Mouse (Mus musculus) CH12.LX (cell line): ENCODE measurements around the gene Shld1. TPM values are rescaled to one million over a fixed set of nuclear protein-coding genes. Genes with fewer than 3 reads are reported as not detected.

Source experiments
- DNase-seq: peaks from one replicate; pipeline ENCODE4 v3.0.0-alpha.2; 2013; ENCODE audit errors: extremely low read depth
- H3K27ac ChIP-seq: 2 replicates; pipeline ENCODE4 v1.5.1; 2012; ENCODE audit warnings: low read depth, mild to moderate bottlenecking, control low read depth, moderate library complexity; ENCODE audit not compliant: insufficient read depth
- H3K27me3 ChIP-seq: replicated peaks from 2 replicates; pipeline ENCODE3; 2012; ENCODE audit warnings: inconsistent platforms
- H3K36me3 ChIP-seq, 2 experiments: replicated peaks in 1 of 2; 2 replicates each; pipeline versions ENCODE3 to v1.6.1; 2012; ENCODE audit warnings: inconsistent platforms in 1 of 2, low read length in 1 of 2, mild to moderate bottlenecking in 1 of 2, mixed read lengths in 1 of 2, moderate library complexity in 1 of 2; ENCODE audit not compliant: control insufficient read depth in 1 of 2, insufficient read depth in 1 of 2
- H3K4me1 ChIP-seq, 2 experiments: 2 replicates each; pipeline ENCODE4 v1.6.1; 2012; ENCODE audit warnings: inconsistent platforms in 1 of 2, moderate library complexity in 1 of 2; ENCODE audit not compliant: insufficient read depth in 2 of 2, control insufficient read depth in 1 of 2
- H3K4me2 ChIP-seq: 2 replicates; pipeline ENCODE4 v1.6.1; 2012; ENCODE audit warnings: low read depth, mild to moderate bottlenecking, control low read depth; ENCODE audit not compliant: poor library complexity, insufficient read depth, severe bottlenecking
- H3K4me3 ChIP-seq, 3 experiments: fragments of 150-350 bp in 1 of 3; sonication (generic) in 1 of 3; replicated peaks in 1 of 3; 2 replicates each; pipeline versions ENCODE3 to v1.5.1; 2011 to 2012; ENCODE audit warnings: low read depth in 2 of 3, low read length in 2 of 3, mild to moderate bottlenecking in 2 of 3, moderate library complexity in 2 of 3, control low read depth in 1 of 3, improper control_type of control experiment in 1 of 3, inconsistent platforms in 1 of 3, mixed read lengths in 1 of 3; ENCODE audit not compliant: poor library complexity in 1 of 3
- H3K79me2 ChIP-seq: replicated peaks from 2 replicates; pipeline ENCODE4 v1.6.1; 2012; ENCODE audit warnings: mild to moderate bottlenecking, moderate library complexity; ENCODE audit not compliant: control insufficient read depth, poor library complexity, insufficient read depth, severe bottlenecking; ENCODE audit errors: extremely low read depth
- H3K9ac ChIP-seq: 2 replicates; pipeline ENCODE4 v1.6.1; 2012; ENCODE audit warnings: low read depth, mild to moderate bottlenecking, control low read depth, moderate library complexity; ENCODE audit not compliant: insufficient read depth
- H3K9me3 ChIP-seq: replicated peaks from 2 replicates; pipeline ENCODE3; 2012; ENCODE audit warnings: low read length, inconsistent platforms, mixed read lengths
- BHLHE40 ChIP-seq: IDR thresholded peaks from 2 replicates; pipeline ENCODE4 v1.6.1; 2011; ENCODE audit warnings: mild to moderate bottlenecking, low read depth, low read length, improper control_type of control experiment
- CTCF ChIP-seq, 2 experiments: IDR thresholded peaks in 1 of 2; conservative IDR thresholded peaks in 1 of 2; 2 replicates each; pipeline ENCODE4 v1.5.1; 2011 to 2012; ENCODE audit warnings: low read depth in 2 of 2, low read length in 2 of 2, improper control_type of control experiment in 1 of 2, inconsistent platforms in 1 of 2, mild to moderate bottlenecking in 1 of 2, moderate library complexity in 1 of 2
- ELF1 ChIP-seq: IDR thresholded peaks from 2 replicates; pipeline ENCODE4 v1.6.1; 2014; ENCODE audit warnings: low read depth, mild to moderate bottlenecking, inconsistent platforms, low read length, improper control_type of control experiment
- GABPA ChIP-seq: IDR thresholded peaks from 2 replicates; pipeline ENCODE4 v1.6.1; 2012; ENCODE audit warnings: low read depth, low read length, improper control_type of control experiment, inconsistent platforms; ENCODE audit not compliant: insufficient replicate concordance
- IRF4 ChIP-seq: IDR thresholded peaks from 2 replicates; pipeline ENCODE4 v1.6.1; 2014; ENCODE audit warnings: low read depth, mild to moderate bottlenecking, inconsistent platforms, low read length, improper control_type of control experiment
- KAT2A ChIP-seq: IDR thresholded peaks from 2 replicates; pipeline ENCODE4 v1.6.1; 2012; ENCODE audit warnings: low read length, improper control_type of control experiment, inconsistent platforms; ENCODE audit not compliant: insufficient replicate concordance
- MAX ChIP-seq: IDR thresholded peaks from 2 replicates; pipeline ENCODE4 v1.6.1; 2011; ENCODE audit warnings: low read length, improper control_type of control experiment
- MEF2A ChIP-seq: IDR thresholded peaks from 2 replicates; pipeline ENCODE4 v1.6.1; 2014; ENCODE audit warnings: low read depth, mild to moderate bottlenecking, inconsistent platforms, low read length, improper control_type of control experiment, borderline replicate concordance
- MXI1 ChIP-seq: IDR thresholded peaks from 2 replicates; pipeline ENCODE4 v1.6.1; 2011; ENCODE audit warnings: mild to moderate bottlenecking, low read depth, low read length, improper control_type of control experiment
- MYC ChIP-seq: IDR thresholded peaks from 2 replicates; pipeline ENCODE4 v1.6.1; 2011; ENCODE audit warnings: low read depth, mild to moderate bottlenecking, improper control_type of control experiment, low read length
- NRF1 ChIP-seq: IDR thresholded peaks from 2 replicates; pipeline ENCODE4 v1.6.1; 2014; ENCODE audit warnings: low read depth, mild to moderate bottlenecking, inconsistent platforms, low read length, improper control_type of control experiment, moderate library complexity
- POLR2A ChIP-seq: IDR thresholded peaks from 2 replicates; pipeline ENCODE4 v1.6.1; 2011; ENCODE audit warnings: low read depth, mild to moderate bottlenecking, improper control_type of control experiment, low read length
- POLR2AphosphoS2 ChIP-seq: IDR thresholded peaks from 2 replicates; pipeline ENCODE4 v1.6.1; 2011; ENCODE audit warnings: low read depth, low read length, improper control_type of control experiment
- SIN3A ChIP-seq: IDR thresholded peaks from 2 replicates; pipeline ENCODE4 v1.6.1; 2012; ENCODE audit warnings: low read length, improper control_type of control experiment, inconsistent platforms
- USF2 ChIP-seq: conservative IDR thresholded peaks from 2 replicates; pipeline ENCODE4 v1.6.1; 2011; ENCODE audit warnings: low read depth, low read length, improper control_type of control experiment
- ZKSCAN1 ChIP-seq: IDR thresholded peaks from 2 replicates; pipeline ENCODE4 v1.6.1; 2012; ENCODE audit warnings: low read depth, inconsistent platforms, low read length, improper control_type of control experiment, borderline replicate concordance
- ZMIZ1 ChIP-seq: IDR thresholded peaks from 2 replicates; pipeline ENCODE4 v1.6.1; 2012; ENCODE audit warnings: low read depth, mild to moderate bottlenecking, inconsistent platforms, low read length, improper control_type of control experiment
- dilution Hi-C: fragments of 300-500 bp; cut with MboI; formaldehyde crosslinking; loops from 2 replicates; pipeline ENCODE4 v1.14.3; 2020; ENCODE audit warnings: low sequenced_read_pairs; ENCODE audit not compliant: extremely low pct_unique_long_range_greater_than_20kb, extremely low pct_ligation_motif_present
- in situ Hi-C: fragments of 300-500 bp; cut with MboI; formaldehyde crosslinking; loops from 3 replicates; pipeline ENCODE4 v1.14.3; 2019; ENCODE audit warnings: low sequenced_read_pairs, low pct_ligation_motif_present, low pct_unique_long_range_greater_than_20kb, mixed read lengths
- polyA plus RNA-seq: library from polyadenylated mRNA; unstranded; fragments of >175 nt; gene quantifications from 2 replicates; pipeline ENCODE4 v1.2.1, GENCODE M21; 2012; ENCODE audit warnings: low read depth; ENCODE audit not compliant: insufficient read length
- total RNA-seq, 2 experiments: library from RNA; depleted of rRNA; stranded (reverse); fragments of 300-350 nt in 1 of 2; fragments of >200 nt in 1 of 2; gene quantifications; 2 replicates each; pipeline ENCODE4 v1.2.3; 2012 to 2014

The Shld1 gene
- total and polyA plus RNA-seq, 3 experiments: 5.7 to 12.6 (median 9.3) TPM

DNA sequence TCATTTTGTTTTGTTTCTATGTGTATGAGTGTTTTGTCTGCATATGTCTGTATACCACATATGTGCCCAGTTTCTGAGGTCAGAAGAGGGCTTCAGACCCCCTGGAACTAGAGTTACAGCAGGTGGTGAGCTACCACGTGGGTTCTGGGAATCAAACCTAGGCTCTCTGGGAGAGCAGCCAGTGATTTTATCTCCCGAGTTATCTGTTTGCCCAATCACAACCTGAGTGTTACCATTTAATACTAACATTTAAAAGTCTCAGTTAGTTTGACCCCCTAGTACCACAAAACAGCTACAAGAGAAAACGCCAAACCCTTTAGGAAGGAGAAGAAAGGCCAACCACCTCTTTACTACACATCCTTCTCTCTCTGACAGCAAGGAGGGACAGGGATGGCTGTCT is 45.5 kb upstream of the Shld1 start:
- H3K36me3 ChIP-seq: no peaks in the 10 kb centered on the region
- no peak for TF ChIP-seq BHLHE40
- TF ChIP-seq MYC: no peak
- no peak for TF ChIP-seq KAT2A
- no peak for TF ChIP-seq MAX
- TF ChIP-seq GABPA: no peak
- no peak for TF ChIP-seq IRF4
- no peak for TF ChIP-seq CTCF (conservative IDR thresholded peaks at IDR 0.05 in 1 of 2, IDR thresholded peaks at IDR 0.05 in 1 of 2; ENCODE audit: low read depth in 2 of 2, low read length in 2 of 2)

GRCm38 (mm10) chr2:132643161-132643560 is 43.6 kb upstream of the Shld1 start:
- Histone ChIP-seq H3K9me3 (no peaks in the 10 kb centered on the region), H3K4me3 (no peak overlapping the region), H3K27me3 (no peaks in the 10 kb centered on the region), H3K27ac (no peak overlapping the region), H3K79me2 (no peaks in the 10 kb centered on the region), H3K36me3 (no peaks in the 10 kb centered on the region), H3K9ac (no peak overlapping the region), H3K4me1 (peaks cover 0 to 11% of the 10 kb centered on the region in 2 experiments; a peak in 3 of 4 replicates), H3K4me2 (no peak overlapping the region)
- TF ChIP-seq ZMIZ1 (no peak), POLR2AphosphoS2 (no peak), GABPA (no peak), POLR2A (no peak), USF2 (no peak), ZKSCAN1 (no peak), ELF1 (no peak), MEF2A (no peak), NRF1 (no peak), MXI1 (no peak), SIN3A (no peak), MYC (no peak)
- no peak for DNase-seq
- dilution Hi-C loops (no loop called here), in situ Hi-C loops (no loop called here)

More for the DNA sequence above, 45.5 kb upstream of the Shld1 start:
- no peaks in the 10 kb centered on the region for H3K79me2 ChIP-seq
- in situ Hi-C loops (no loop called here), dilution Hi-C loops (no loop called here)
- no peak overlapping the region for H3K4me2 ChIP-seq
- H3K9me3 ChIP-seq: no peaks in the 10 kb centered on the region
- no peak overlapping the region for H3K4me3 ChIP-seq
- H3K27me3 ChIP-seq: no peaks in the 10 kb centered on the region
- H3K4me1 ChIP-seq: peaks cover 3 to 19% of the 10 kb centered on the region in 2 experiments; a peak in 3 of 4 replicates
- no peak overlapping the region for H3K27ac ChIP-seq
- no peak for DNase-seq
- H3K9ac ChIP-seq: no peak overlapping the region
